Mouse (Mus musculus): ENCODE data around the gene Srcap.

GRCm38 (mm10) chr7:127511241-127511640, 542 bp upstream of the Srcap start:
- TF ChIP-seq CTCF (conservative IDR thresholded peaks at IDR 0.05; ENCODE audit: insufficient read depth, insufficient read length, low read depth, low read length): no peak
- TF ChIP-seq POLR2A (IDR thresholded peaks at IDR 0.05; ENCODE audit: low read depth, low read length): no peak
